Mouse (Mus musculus) cerebellum, adult 2 months (tissue): ENCODE data around the gene Mpdu1.
A peak's percentile ranks its signal among the peaks of the same experiment; 100 is the strongest.

Source experiments
- CTCF ChIP-seq: fragments of 200-500 bp; IDR thresholded peaks from 2 replicates; pipeline ENCODE4 v1.5.1; 2011; ENCODE audit warnings: low read depth, mild to moderate bottlenecking, control low read depth, low read length, moderate library complexity, borderline replicate concordance; ENCODE audit not compliant: insufficient read depth
- POLR2A ChIP-seq: fragments of 200-500 bp; IDR thresholded peaks from 2 replicates; pipeline ENCODE4 v1.6.1; 2011; ENCODE audit warnings: low read length, control low read depth, borderline replicate concordance; ENCODE audit not compliant: insufficient read depth

DNA sequence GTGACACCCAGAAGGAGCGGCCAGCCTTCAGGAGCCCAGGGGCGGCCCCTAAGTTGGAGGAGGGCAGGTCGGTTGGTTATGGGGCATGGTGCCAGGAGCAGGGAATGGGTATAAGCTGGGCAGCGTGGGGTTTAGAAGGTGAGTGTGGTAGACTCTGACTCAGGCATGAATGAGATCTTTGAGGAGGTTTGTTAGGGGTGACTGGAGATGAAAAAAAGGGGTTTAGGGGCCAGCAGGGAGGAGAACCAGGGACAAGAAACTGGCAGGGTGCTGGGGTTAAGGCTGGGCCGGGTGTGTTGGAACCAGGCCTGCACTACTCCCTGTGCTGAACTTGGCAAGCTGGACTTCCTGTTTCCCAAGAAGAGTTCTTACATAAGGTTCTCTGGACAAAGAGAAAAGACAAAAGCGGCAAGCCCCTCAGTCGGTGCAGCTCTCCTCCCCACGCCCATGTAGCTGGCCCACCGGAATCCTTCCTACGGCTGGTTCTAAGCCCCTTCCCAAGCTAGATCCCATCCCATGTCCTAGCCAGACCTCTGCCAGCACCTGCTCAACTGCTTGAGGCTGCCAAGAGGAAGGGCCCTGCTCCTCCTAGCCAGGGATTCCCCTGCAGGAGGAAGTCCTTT is 23.2 kb upstream of the Mpdu1 start, which contains the start of gene Tnfsf13:
- TF ChIP-seq POLR2A = peak; percentile 51; the same call in 1 of the 2 replicates
- no peak for TF ChIP-seq CTCF
